Mouse (Mus musculus): ENCODE data around the gene Mtrf1. TPM values are rescaled to one million over a fixed set of nuclear protein-coding genes. Genes with fewer than 3 reads are reported as not detected.
"Not testable (repeated sequence)": the region's sequence is repeated elsewhere in the genome, so short reads cannot be mapped to it uniquely, and the experiment has no call there.

The Mtrf1 gene
- total RNA-seq, 2 experiments from 2014 or later: 4.3 to 4.7 TPM

GRCm38 (mm10) chr14:79444601-79445000, 47.0 kb downstream of the Mtrf1 start:
- no peak for DNase-seq (ENCODE audit: low spot score in 2 of 2)

- no peak for DNase-seq (ENCODE audit: low spot score in 2 of 2)
Observed at GRCm38 (mm10) chr14:79445055-79445620, 47.6 kb downstream of the Mtrf1 start.

GRCm38 (mm10) chr14:79451681-79452590, 54.4 kb downstream of the Mtrf1 start, which contains the start of gene Kbtbd6:
Gene Kbtbd6, plus strand, starts transcription at chr14:79451835.
- DNase-seq (ENCODE audit: low spot score in 2 of 2): peak; percentile 60 to 62

GRCm38 (mm10) chr14:79452591-79452934, 55.0 kb downstream of the Mtrf1 start:
- DNase-seq (ENCODE audit: low spot score in 2 of 2): not testable (repeated sequence)

- no peak for DNase-seq (ENCODE audit: low spot score in 2 of 2)
Observed at GRCm38 (mm10) chr14:79460401-79460800, 62.8 kb downstream of the Mtrf1 start.

- DNase-seq (ENCODE audit: low spot score in 2 of 2): no peak
Observed at GRCm38 (mm10) chr14:79460988-79461387, 63.4 kb downstream of the Mtrf1 start.

GRCm38 (mm10) chr14:79465623-79466022, 68.1 kb downstream of the Mtrf1 start:
- DNase-seq (ENCODE audit: low spot score in 2 of 2): no peak

- peak; percentile 33 to 64 for DNase-seq (ENCODE audit: low spot score in 2 of 2)
Observed at GRCm38 (mm10) chr14:79467621-79468020, 70.0 kb downstream of the Mtrf1 start.

Other genes starting within 250 kb of the Mtrf1 start
- gene Zfp957, start 150.4 kb upstream of the Mtrf1 start, total RNA-seq (2021): not detected
- gene Rgcc, start 96.1 kb upstream of the Mtrf1 start, total RNA-seq (2021): 100 to 1,000 TPM; 152 to 273 TPM
- gene Naa16, start 7.0 kb upstream of the Mtrf1 start, total RNA-seq (2021): 10 to 100 TPM; 22.7 to 25.1 TPM
- 1 to 10 TPM; 7.0 to 8.7 TPM for gene Kbtbd7, start 28.7 kb downstream of the Mtrf1 start, total RNA-seq (2021)
- under 1 TPM; 0.16 to 0.27 TPM for gene Kbtbd6, start 54.1 kb downstream of the Mtrf1 start, total RNA-seq (2021)
- 10 to 100 TPM; 19.2 to 23.1 TPM for gene Elf1, start 83.4 kb downstream of the Mtrf1 start, total RNA-seq (2021)
- 10 to 100 TPM; 31.6 to 39.4 TPM for gene Wbp4, start 83.7 kb downstream of the Mtrf1 start, total RNA-seq (2021)
- 100 to 1,000 TPM in 1 of 2 experiments, 10 to 100 TPM in 1; 79.4 to 121 TPM for gene Sugt1, start 189.9 kb downstream of the Mtrf1 start, total RNA-seq (2021)

Data from adrenal gland, adult 18-20 months (tissue).